Mouse (Mus musculus): ENCODE results near the gene Tespa1.
A peak's percentile ranks its signal among the peaks of the same experiment; 100 is the strongest.
"Not testable (repeated sequence)": the region's sequence is repeated elsewhere in the genome, so short reads cannot be mapped to it uniquely, and the experiment has no call there.

Gene Tespa1

DNA sequence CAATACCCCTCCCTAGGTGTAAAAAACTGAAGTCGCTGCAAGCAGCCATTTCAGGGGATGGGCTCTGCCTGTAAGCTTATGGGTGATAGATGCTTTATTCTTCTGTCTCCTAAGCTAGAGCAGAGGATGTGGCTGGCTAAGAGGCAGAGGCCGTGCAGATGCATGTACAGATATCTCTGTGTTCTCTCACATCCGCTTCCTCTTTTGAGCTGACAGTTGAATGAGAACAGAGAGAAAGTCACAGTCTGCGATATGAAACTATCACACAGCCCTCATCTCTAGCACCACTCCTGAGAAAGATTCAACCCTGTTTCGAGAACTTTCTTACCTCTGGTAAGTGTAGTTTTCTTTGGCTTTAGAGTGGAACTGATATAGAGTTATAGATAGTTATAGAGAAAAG is at the start of gene Tespa1:
Gene Tespa1, plus strand, starts transcription at position 234 of the 400 bp plus-strand sequence.
- DNase-seq: no peak

DNA sequence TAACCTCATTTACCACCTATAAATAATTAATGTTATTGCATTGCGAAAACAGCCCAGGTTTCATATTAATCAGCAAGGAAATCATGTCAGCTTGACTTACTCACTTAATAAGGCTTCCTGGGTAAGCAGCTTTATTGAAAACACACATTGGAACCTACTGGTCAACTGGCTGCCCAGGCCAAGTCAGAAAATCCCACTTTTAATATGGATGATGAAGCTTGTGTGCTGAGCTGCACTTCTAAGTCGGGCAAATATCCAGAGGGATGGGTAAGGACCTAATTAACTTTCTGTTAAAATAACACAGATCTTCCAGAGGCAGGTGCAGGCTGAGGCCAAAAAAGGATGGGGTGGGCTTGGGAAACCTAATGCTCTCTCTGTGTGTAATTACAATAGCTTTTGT is 46.9 kb upstream of the Tespa1 start:
- no peak for DNase-seq

DNA sequence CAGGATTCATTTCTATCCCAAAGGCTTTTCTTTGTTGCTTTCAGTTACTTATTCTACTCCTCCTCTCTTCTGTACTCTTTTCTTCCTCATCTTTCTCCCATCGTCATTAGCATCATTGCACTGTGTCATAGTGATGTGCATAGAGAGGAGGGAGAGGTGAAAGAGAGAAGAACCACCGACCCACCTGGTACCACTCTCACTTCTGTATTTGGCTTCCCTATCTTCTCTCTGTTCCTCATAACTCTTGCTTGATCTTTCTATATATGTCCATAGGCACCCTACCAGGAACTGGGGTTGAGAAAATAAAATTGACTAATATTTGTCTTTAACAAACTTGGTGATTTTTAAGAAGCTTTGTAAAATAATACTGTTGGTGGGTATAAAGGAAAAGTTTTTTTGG is 46.2 kb upstream of the Tespa1 start:
- no peak for DNase-seq

DNA sequence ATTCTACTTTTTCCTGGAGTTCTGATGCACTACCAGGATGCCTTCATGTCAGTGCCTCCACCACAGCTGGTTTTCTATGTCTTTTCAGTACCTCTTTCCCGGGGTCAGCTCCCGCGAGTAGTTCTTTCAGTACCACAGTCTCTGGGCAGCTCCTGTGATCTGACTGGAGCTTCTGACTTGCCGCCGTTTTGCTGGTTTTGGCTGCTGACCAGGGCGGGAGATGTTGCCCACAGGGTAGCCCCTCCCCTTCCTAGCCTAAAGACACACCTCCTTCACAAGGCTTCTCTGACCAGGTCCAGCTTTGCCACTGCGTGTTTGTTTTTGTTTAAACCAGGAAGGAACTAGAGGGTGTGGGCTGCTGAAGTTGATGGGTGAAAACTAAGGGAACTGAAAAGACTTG is 42.6 kb upstream of the Tespa1 start, which contains the start of gene Neurod4:
Gene Neurod4, minus strand, starts transcription at position 175 of the 400 bp plus-strand sequence.
- DNase-seq: peak; percentile 68 to 80

DNA sequence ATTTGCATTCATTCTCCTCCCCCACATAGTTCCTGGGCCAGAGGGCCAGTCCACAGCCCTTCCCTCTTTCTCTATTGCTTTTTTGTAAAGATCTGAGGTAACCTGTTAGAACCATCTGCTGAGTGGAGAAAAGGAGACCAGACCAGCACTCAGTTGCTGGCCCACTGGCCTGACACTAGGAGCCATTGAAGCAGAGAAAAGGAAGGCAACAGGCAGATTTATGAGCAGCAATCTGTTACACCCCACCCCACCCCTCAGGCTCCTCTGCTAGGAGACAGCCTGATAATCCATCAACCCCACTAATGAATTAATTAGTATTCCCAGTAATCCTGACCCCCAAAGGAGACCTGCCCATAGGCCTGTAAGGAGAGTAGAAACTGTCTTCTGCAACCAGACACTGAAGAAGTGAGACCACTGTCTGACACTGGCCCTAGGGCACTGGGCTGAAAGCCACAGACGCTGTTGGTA is 40.7 kb upstream of the Tespa1 start:
- DNase-seq: no peak

DNA sequence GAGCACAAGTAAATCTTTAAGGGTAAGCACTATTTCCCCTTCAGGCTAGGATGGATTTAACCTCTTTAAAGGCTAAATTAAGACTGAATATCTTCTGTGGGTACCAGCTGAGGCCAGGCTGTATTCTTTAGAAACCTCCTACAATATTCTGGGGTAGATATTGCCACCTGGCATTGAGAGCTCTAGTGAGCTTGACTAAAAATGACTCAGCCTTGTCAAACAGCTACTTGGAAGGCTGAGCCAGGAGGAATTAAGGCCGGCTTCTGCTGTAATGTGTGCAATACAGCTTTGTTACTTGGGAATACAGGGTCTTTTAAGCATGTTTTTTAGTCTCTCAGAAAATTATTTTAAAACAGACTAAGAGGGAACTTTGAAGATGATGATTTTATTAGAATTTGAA is 35.5 kb upstream of the Tespa1 start:
- no peak for DNase-seq

DNA sequence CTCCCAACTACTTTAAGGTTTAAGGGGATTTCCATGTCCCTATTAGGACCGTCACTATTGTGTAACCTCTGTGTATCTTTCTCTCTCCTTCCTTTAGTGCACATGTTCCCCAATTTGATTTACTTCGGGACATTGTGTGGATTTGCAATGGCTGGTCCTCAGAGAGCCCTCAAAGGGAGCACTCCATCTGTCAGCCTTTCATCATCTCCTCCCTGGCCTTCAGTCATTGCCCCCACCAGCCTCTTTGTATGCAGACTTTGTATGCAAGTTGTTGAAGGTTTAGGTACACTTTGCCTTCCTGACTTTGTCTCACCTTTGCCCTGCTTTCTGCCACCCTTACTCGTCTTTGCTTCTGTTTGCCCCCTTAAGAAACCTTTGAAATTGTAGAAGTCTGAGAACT is 34.7 kb upstream of the Tespa1 start:
- no peak for DNase-seq

DNA sequence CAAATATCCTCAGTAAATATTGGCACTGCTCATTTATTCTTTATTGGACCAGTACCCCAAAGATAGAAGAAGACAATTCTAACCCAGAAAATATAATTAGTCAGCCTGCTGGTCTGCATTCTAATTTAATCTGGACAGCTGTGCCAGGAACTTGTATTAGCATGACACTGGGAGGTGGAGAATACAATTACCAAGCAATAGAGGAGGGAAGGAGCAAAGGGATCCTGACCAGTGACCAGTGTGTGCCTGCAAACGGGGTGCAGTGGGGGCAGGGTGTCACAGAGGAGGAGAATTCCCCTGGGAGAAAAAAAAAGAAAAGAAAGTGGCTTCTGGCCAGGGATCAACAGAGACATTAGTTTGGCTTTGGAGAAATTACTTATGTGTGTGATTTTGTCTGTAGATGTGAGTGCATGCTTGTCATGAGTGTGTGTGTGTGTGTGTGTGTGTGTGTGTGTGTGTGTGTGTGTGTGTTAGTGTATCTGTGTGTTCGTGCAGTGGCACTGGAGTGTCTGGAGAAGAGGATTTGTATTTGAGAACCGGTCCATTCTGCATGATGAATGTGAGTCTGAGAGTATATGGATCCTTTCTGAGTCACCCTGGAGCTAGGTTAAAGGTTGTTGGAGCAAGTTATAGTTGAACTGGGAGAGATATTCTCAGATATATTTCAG is 28.8 kb upstream of the Tespa1 start:
- no peak for DNase-seq

DNA sequence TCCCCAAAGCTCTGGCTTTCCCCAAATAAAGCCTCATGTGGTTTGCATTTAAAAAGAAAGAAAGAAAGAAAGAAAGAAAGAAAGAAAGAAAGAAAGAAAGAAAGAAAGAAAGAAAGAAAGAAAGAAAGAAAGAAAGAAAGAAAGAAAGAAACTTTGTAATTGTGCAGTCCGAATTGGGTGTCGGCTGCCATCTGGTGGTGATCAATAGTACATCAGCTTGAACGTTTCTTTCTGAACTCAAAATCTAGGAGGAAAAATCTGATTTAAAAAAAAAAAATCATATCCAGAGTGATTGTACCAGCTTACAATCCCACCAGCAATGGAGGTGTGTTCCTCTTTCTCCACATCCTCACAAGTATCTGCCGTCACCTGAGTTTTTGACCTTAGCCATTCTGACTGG is 23.9 kb upstream of the Tespa1 start:
- peak; percentile 11 to 13 for DNase-seq

DNA sequence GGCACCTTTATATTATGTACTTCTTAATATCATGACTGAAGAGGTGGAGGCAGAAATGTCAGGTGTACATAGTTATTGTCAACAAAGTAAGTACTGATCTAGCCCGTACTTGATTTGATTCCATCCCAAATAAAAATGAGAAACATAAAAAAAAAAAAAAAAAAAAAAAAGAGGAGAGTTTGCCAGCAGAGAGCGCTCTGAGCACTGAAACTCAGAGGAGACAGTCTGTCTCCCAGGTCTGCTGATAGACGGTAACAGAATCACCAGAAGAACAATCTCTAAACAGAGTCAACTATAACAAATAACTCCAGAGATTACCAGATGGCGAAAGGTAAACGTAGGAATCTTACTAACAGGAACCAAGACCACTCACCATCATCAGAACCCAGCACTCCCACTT is 18.5 kb upstream of the Tespa1 start:
- not testable (repeated sequence) for DNase-seq

DNA sequence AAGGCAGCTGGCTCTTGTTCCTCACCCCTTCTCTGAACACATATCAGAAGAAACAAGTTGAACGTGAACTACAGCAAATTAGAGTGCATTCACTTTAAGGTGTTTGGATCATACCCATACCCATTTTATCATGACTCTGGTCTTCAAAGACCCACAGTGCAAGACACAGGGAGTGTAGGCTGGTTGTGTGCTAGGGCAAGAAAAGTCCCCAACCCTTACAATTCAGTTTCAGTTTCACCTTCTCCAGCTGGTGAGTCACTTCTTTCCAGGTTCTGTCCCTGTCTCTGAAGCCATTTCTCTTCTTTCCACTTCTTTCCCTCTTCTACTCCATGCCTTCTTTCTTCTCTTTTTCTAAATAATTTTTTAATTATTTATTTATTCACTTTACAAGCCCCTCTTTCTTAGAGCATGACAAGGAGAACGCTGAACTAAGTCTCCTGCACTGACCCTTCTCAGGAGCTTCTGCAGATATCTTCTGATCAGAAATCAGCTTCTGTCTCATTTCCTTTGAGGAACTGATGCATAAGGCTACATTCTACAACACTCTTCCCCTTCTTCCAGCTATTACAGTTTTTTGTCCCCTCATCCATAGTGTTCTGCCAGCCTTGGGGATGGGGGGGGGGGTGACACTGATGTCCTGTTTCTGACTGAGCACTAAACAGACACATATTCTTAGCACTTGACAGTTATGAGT is 11.0 kb upstream of the Tespa1 start:
- DNase-seq: no peak

DNA sequence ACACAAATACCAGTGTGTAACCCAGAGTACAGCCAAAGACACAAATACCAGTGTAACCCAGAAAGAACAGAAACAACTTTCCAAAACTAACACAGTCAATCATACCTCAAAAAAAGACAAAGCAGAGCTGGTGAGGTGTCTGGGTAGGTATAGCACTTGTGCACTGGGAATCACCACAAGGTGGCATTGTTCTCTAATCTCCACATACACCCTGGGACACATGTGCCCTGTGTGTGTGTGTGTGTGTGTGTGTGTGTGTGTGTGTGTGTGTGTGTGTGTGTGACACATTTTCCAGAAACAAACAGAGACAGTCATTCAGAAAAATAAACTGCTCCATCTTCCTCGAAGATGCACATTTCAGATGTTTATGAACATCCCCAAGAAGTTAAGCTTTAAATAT is 9.1 kb upstream of the Tespa1 start:
- peak in 1 of 2 experiments; percentile 2 for DNase-seq

DNA sequence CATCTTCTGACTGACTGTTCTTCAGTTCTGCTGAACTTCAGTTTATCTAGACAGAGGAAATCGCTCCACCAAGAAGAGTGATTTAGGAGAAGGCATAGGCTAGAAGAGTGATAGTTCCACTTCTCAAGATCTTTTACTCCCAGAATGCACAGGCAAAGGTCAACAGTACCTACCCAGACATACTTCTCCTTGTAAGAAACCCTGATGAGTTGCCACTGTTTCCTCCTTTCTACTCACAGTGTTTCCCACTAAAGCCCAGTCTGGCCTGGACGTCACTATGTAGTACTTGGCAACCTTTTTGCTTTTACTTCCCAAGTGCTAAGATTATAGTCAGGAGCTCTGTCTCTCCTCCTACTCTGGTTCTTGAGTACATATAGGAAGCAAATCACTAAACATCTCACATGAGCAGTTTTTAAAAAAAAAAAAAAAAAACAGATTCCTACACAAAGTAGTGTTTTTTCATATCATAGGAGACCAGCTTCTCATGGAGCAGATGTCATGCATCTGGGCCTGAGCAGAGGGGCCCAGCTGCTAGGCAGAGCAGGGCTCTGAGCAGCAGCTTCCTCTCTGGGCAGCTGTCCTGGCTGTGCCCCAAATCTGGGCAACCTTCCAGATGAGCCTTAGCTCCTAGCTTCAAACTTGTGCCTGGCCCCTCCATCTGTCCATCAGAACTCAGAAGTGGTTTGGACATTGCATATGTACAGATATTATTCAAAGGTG is 8.4 kb upstream of the Tespa1 start:
- peak in 1 of 2 experiments; percentile 13 for DNase-seq

DNA sequence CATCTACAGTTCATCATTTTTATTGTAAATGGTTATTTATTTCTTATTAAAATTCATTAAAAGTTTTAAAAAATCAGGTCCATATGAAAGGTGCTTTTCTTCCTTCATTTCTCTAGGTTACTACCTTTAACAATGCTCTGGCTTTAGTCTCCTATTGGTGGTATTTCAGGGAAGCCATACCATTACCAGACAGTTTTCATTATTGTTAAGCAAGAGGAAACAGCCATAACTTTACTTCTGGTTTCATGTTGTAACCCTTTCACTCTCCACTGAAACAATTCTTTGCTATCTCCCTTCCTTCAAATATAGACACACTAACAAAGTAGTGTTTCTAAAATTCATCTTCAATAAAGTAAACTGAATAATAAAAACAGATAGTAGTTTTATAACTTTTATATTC is 6.8 kb upstream of the Tespa1 start:
- DNase-seq: no peak

DNA sequence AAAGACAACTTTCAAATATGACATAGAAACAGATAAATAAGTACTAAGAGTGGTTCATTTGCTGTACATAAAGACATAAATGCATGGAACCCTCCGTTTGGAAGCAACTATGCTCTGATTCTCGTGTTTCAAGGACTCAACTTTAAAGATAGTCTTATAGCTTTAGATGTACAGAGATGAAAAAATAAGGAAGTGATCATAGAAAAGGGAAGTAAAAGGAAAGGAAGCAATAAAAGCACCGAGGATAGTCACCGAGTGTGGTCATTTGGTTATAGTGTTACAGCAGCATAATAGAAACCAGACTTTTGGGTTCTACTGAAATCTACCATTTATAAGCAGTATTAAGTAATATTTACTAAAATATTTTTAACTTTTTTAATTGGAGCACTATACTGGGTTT is 4.0 kb upstream of the Tespa1 start:
- no peak for DNase-seq

DNA sequence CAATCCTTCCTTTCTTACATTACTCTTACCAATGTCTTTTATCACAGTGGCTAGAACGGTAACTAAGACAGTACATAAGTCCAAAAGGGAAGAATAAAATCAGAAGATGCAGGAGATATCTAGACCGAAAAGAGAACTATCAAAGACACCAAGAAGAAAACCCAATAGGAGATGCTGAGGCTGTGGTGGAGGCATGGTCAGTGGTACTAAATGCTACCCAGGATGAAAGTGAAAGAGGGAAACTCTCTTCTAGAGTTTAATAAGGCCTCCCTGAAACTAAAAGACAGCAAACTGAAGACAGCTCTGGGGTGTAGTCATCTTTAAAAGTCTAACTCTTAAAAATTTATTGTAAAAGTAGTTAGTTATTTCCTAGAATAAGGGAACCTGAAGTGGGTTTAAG is 2.0 kb upstream of the Tespa1 start:
- DNase-seq: no peak

DNA sequence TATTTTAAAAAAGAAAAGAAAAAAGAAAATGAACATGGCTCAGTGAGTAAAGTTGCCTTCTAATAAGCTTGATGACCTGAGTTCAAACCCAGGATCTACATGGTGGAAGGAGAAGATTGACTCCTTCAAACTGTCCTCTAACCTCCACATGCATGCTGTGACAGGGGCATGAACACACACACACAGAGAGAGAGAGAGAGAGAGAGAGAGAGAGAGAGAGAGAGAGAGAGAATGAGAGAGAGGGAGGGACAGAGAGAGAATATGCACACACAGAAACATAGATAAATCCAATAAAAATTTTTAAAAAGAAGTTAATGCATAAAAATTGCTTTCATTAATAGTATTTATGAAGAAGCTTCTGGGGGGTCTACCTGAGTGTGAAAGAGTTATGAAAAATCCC is 608 bp upstream of the Tespa1 start:
- no peak for DNase-seq

DNA sequence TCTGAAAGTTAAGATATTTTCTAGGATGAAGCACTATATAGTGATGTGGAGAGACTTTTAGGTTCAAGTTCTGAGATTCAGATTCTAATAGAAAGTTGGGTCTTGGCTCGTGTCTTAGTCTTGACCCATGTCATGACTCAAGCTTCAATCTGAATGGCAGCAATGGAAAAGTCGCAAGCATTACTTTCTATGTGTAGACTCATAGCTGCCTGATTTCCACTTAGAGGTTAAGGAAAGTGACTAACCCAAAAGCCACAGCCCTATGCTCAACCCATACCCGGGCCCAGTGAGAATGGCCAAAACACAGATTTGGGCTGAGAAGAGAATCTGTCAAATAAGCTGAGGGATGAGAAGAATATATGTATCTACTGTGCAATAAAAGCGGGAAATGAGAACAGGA is 1.6 kb downstream of the Tespa1 start:
- no peak for DNase-seq

DNA sequence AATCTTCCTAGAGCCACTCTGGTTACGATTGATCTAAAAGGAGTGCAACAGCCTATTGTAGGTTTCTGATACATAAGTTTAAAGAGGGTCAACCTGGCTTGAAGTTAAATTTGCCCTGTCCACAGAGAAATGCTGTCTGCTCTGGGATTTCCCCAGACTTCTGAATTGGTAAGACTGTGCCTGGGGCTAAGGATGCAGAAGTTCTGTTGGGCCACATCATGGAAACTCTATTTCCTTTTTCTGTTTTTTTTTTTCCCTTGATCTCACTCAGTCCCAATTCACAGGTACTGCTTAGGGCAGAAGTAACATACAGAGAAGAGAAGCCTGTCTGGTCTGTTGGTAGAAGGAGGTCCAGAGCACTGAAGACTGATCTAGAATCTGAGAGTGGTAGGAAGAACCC is 8.0 kb downstream of the Tespa1 start:
- no peak for DNase-seq

DNA sequence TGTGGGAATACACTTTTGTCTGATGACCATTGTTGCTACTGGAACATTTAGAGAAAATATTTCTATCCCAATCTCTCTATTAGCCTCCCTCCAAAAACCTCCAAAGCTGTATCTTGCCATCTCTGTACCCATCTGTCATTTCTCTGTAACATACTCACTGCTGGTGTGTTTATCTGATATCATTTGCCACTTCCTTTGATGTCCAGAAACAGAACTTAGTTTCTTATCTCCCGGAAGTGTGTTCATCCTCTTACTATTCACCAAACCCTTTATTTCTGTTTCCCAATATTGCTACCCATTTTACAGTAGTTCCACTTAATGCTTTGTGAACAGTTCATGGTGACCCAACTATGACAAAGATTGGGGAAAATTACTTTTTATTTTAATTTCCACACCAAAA is 13.7 kb downstream of the Tespa1 start:
- no peak for DNase-seq

DNA sequence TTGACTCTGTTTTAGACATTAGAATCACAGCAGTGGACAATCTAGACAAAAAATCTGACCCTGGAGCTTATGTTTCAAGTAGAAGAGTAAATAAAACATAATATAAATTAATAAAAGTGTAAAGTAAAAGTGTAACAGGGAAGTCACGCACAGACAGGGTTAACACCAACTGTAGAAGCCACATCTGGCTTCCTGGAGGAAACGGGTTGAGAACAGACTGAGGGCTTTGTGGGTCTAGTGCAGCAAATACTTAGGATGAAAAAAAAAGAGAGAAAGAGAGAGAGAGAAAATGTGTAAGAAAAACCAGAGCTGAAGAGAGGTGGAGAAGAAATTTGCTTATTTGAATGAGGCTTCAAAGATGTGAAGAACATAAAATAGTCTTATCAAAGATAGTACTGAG is 14.9 kb downstream of the Tespa1 start:
- DNase-seq: no peak

DNA sequence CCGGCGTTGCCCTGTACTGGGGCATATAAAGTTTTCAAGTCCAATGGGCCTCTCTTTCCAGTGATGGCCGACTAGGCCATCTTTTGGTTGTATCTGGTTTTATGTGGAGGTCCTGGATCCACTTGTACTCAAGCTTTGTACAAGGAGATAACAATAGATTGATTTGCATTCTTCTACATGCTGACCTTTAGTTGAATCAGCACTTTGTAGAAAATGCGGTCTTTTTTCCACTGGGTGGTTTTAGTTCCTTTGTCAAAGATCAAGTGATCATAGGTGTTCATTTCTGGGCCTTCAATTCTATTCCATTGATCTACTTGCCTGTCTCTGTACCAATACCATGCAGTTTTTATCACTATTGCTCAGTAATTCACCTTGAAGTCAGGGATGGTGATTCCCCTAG is 17.4 kb downstream of the Tespa1 start:
- not testable (repeated sequence) for DNase-seq

DNA sequence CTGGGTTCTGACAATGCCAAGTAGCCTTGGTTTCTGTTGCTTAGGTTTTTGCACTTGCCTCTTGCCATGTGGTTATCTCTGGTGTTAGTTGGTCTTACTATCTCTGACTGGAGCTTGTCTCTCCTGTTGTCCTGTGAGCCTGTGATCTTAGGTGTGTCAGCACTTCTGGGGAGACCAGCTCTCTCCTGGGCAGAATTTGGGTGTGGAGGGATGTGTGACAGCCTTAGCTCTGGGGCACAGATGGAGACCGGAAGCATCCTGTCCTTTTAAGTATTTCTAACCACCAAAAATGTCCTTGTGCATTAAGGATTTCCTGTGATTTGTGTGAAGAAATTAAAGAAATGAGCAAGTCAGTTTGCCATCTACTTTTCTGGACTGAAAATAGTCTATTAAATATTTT is 21.4 kb downstream of the Tespa1 start:
- DNase-seq: no peak
